Mouse (Mus musculus) telencephalon, adult 2 months (tissue): ENCODE results near the gene Dok3.
A peak's percentile ranks its signal among the peaks of the same experiment; 100 is the strongest.
"Not testable (repeated sequence)": the region's sequence is repeated elsewhere in the genome, so short reads cannot be mapped to it uniquely, and the experiment has no call there.

Source experiments
- DNase-seq: peaks from one replicate; pipeline ENCODE4 v3.0.0-alpha.2; 2011; ENCODE audit warnings: low read depth, low spot score

Gene Dok3

GRCm38 (mm10) chr13:55529198-55529915 lies at the start of gene Dok3:
TSS of gene Dok3 (minus strand) at chr13:55529296.
- DNase-seq = no peak

DNA sequence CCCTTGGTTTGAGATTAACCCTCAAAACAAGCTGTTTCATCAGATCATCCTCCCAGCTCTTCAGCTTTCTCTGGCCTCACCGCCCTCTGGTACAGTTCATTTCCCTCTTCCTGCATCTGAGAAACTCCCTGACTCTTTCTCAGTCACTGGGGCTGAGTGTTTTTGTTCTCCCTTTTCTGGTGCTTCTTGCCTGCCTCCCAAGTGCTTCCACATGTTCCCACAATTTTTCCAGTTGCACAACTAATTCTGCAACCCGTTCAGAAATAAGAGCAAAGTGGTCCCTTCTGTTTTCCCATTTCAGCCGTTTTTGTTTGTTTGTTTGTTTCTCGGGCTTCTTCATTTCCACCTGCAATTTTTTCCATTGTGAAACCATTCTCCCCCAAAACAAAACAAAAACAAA lies 49.0 kb upstream of the Dok3 start:
- DNase-seq = no peak

DNA sequence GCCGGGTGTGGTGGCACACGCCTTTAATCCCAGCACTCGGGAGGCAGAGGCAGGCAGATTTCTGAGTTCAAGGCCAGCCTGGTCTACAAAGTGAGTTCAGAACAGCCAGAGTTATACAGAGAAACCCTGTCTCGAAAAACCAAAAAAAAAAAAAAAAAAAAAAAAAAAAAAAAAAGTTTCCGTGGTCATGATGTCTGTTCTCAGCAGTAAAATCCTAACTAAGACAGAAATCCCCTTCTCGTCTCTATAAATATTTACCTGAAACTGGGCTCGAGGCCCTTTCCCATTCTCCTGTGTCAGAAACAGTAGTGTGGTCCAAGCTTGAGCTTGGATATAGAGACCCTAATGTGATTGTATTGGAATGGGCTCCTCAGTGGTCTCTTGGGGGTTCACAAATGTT lies 47.8 kb upstream of the Dok3 start:
- DNase-seq = not testable (repeated sequence)

DNA sequence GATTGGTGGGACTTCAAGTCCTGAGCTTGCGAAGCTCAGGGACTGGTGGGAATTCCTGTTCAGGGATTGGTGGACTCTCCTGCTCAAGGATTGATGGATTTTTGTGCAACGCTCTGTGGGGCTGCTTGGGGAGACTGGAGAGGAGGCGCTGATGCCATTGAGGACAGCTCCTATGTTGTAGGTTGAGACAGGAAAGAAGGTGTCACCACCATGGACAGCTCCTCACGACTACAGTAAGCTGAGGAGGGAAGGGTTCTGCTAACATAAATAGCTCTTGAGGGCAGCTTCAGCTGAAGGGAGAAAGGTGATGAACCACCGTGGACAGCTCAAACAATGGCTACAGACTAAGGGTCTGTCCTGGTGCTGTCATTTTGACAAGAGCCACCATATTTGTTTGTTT lies 46.8 kb upstream of the Dok3 start:
- DNase-seq = no peak

- DNase-seq = peak; percentile 63
Observed at GRCm38 (mm10) chr13:55574321-55574720, 45.2 kb upstream of the Dok3 start.

DNA sequence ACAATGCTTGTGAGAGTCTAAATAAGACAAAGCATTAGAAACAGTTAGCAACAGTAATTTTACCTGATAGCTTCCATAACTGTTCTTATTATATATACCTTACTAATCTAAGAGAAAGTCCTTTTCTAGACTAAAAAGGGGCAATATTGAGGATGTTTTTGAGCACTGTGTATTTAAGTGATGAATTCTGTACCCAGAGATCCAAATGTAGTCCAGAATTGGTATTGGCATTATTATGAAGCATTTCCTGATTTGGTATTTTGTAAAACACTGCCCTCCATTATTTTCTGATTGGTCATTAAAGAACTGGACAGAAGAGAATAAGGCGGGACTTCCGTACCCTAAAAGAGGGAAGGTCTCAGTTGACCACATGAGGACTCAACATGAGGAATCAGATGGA lies 44.3 kb upstream of the Dok3 start, which contains the start of gene Tmed9:
Tmed9 (plus strand) TSS at position 301 of the 400 bp plus-strand sequence.
- DNase-seq = no peak

DNA sequence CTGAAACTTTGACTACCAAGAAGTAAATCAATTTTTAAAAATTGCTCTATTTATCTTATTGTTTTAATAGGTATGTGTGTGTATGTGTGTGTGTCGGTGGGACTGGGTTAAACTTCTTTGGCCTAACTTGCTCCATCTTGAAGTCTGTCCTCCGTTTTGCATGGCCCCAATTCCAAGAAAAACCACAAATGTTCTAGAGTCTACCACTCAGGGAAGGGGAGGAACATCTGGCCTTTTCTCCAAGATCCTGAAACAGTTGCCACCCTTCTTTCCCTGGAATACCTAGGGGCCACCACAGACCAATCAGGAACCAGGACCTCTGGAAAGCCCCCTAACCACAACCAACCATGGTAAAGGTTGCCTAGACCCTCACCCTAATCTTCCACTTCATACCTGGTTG lies 42.9 kb upstream of the Dok3 start:
- no peak for DNase-seq

- DNase-seq = peak; percentile 75
Observed at GRCm38 (mm10) chr13:55571027-55571751, 42.1 kb upstream of the Dok3 start, which contains the start of gene Fam193b. TSS of gene Fam193b (minus strand) at chr13:55571120.

DNA sequence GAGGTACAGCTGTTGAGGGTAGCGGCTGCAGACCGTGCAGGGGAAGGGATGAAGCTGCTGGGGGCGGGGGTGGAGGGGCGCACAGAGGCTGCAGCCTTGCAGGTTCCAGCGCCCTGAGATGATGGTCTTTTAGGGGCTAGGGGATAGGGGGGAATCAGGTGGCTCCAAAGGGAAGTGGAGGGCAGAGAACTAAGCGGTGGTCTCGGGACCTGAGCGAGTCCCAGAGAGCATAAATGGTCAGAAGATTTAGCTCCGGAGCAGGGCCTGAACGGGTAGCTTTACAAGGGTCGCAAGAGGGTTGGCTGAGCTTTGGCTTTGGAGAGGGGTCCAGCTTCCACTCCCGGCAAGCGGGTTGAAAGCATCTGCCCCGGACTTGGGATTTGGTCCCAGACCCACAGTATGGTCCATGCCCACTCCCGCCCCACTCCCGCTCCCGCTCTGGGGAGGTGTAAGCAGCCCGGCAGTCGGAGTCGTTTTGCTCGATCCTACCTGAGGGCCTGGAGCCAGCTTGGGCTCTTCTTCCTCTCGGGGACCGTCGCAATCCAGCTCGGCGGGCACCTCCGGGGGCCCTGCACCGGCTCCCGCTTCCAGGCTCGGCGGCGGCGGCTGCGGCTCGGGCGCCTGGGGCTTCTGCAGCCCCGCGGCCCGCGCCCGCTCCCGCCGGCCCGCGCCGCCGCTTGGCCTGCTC lies 41.3 kb upstream of the Dok3 start:
- no peak for DNase-seq

GRCm38 (mm10) chr13:55569726-55570285 lies 40.7 kb upstream of the Dok3 start:
- no peak for DNase-seq

DNA sequence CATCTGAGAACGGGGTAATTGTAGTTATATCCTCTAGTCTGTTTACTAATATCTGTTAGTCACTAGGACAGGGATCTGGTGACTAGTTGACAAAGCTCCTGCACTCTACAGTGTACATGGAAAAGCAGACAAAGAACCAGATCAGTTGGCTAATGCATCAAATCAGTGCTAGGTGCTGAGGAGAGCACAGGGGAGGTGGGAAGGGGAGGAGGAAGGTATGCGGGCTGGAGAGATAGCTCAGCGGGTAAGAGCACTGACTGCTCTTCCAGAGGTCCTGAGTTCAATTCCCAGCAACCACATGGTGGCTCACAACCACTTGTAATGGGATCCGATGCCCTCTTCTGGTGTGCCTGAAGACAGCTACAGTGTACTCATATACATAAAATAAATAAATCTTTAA lies 39.4 kb upstream of the Dok3 start:
- DNase-seq = not testable (repeated sequence)

GRCm38 (mm10) chr13:55567949-55568348 lies 38.9 kb upstream of the Dok3 start:
- DNase-seq = no peak

GRCm38 (mm10) chr13:55567001-55567400 lies 37.9 kb upstream of the Dok3 start:
- no peak for DNase-seq

GRCm38 (mm10) chr13:55563266-55563879 lies 34.3 kb upstream of the Dok3 start:
- no peak for DNase-seq

DNA sequence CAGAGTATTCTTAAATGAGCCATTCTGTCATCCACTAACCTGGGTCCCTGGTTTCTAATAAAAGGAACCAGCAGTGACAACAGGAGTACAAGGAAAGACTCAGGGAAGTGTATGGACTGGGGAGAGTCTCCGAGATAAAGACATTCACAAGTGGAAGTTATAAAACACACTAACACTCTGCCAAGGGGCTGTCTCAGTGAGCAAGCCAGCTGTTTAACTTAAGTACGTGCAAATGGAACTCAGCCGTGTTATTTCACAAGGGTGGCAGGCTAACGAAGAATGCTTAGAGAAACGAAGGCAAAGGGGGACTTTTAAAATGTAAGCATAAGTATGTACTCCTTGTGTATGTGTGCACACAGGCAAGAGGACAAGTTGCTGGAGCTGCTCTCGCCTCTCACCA lies 28.4 kb upstream of the Dok3 start:
- DNase-seq = no peak

DNA sequence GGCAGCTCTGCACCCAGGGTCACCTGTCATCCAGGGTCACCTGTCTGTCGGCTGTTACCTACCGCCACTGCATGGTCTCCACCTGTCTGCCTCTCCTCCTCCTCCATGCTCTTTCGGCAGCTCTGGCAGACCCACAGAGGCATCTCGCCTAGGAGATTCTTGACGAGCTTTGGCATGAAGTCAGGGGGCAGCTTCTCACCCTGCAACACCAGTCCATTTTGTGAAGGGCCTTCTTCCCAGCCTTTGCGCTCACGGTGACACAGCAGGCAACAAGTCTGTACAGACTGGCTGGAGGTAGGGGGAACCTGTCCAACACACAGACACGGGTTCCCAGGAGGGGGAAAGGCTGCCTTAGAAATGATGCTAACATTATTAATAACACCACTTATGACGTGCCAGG lies 26.8 kb upstream of the Dok3 start:
- DNase-seq = no peak

GRCm38 (mm10) chr13:55549061-55549460 lies 20.0 kb upstream of the Dok3 start:
- DNase-seq = no peak

DNA sequence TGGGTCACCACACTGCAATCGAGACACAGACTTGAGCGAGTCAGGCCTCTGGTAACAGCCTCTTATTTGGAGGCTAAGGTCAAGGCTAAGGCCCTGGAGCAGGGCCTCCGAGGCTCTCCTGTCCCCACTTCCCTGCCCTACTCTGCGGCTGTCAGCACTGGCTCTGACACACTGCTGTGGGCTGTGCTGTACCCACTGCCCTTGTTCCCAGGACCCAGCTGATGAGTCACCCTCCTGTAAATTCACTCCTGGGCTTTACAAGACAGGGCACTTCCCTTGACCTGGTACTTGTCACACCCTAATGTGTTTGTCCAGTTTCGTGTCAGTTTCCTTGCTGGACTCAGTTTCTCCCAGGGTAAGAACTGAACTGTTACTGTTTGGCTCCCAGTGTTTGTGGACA lies 19.3 kb upstream of the Dok3 start:
- no peak for DNase-seq

DNA sequence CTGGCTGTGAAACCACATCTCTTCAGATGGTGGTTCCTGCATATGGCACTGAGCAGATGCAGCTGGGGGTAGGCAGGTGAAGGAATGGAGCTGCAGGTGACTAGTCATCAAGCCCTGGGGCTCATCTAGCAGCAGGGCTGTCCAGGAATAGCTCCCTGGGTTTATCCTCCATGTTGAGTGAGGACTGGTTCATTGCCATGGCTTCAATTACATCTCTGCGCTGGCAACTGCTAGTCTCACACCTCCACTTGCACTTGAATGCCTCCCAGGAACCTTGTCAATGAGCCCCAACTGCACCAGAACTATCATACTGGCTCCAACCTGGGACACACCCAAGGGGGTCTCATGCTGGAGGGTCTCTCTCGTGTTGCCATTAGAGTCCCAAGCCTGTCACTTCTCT lies 18.8 kb upstream of the Dok3 start:
- no peak for DNase-seq

DNA sequence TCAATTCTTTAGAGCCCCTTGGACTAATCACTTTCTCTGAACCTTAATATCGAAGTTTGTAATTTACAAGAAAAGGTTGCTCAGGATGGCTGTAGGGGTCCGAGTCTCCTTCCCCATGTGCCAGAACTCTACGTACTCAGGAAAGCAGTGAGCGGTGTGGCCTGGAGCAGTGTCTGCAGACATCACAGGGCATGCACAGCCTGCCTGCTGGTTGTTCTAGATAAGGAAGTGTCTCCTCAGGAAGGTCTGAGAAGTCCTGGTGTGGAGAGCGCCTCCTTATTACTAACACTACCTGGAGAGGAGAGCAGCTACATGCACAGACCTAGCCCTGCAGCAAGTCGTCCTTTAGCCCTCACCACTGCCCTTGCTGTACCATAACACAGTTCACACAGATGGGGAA lies 15.7 kb upstream of the Dok3 start:
- no peak for DNase-seq

- no peak for DNase-seq
Observed at GRCm38 (mm10) chr13:55543447-55543846, 14.4 kb upstream of the Dok3 start.

- DNase-seq = no peak
Observed at GRCm38 (mm10) chr13:55542891-55543290, 13.8 kb upstream of the Dok3 start.
